Mouse (Mus musculus): Measurements from ENCODE around the gene Kctd14.
"Not testable (repeated sequence)": the region's sequence is repeated elsewhere in the genome, so short reads cannot be mapped to it uniquely, and the experiment has no call there.

The Kctd14 gene

DNA sequence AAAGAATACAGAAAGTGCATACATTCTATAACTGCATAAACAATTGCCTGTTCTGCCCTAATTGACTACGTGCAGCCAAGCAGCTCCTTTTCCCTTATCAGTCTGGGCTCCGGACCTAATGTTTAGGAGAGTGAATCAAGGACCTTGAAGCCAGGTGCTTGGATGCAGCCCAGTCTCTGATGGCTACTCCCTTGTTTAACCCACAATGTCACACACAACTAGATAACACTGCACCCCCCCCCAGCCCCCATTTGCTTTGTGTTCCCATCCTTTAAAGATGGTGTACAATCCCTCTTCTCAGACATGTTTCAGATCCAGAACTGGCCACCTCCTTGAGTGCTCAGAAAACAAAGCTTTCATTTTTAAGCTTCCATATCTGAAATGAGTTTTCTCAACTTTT, at the start of gene Kctd14:
TSS of gene Kctd14 (plus strand) at position 301 of the 400 bp plus-strand sequence.
- not testable (repeated sequence) for DNase-seq (ENCODE audit: low spot score)

DNA sequence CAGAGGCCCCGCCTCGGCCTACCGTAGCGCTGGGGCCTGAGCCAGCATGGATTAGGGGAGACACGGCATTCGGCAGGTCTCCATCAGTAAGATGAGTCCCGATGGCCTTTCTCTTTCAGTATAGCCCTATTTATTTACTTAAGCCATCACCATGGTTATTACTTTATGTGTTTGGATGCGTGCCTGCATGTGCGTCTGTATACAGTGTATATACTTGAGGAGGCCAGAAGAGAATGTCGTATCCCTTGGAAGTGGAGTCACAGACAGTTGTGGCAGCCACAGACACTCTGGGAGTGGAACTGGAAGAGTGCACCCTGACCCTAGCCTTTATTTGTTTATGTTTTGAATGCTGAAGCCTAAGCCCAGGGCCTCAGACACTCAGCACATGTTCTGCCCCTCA, 44.0 kb upstream of the Kctd14 start:
- no peak for DNase-seq (ENCODE audit: low spot score)

DNA sequence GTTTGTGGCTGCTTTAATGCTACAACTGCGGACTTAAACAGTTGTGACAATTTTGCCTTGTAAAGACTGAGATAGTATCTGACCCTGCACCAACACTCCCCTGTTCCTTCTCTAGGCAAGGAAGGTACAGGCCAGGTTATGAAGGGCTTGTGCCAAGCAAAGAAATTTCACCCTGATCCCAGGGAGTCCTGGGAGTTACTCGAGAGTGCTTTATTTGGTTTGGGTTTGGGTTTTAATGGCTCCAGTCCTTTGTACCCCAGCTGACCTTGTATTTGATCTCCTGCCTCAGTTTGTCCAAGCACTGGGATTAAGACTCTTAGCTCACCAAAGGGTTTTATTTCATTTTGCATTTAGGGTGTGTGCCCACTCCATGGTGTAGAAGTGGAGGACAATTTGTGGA, 40.0 kb upstream of the Kctd14 start:
- no peak for DNase-seq (ENCODE audit: low spot score)

DNA sequence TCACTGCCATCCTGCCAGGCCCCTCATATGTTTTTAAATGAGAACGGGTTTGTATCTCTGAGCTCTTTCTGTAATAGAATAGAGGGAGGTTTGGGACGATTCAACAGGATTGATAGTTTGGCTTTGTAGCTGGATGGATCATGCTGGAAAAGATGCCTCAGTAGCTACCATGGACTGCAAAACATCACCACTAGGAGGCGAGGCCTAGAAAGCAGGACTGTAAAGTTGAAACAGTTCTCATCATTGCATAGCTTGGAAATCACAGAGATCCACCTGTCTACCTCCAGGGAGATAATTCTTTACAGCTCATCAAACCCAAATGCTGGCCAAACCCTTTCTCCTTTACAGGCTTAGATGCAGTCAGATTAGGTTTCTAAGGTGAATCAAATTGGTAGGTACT, 39.5 kb upstream of the Kctd14 start:
- no peak for DNase-seq (ENCODE audit: low spot score)

DNA sequence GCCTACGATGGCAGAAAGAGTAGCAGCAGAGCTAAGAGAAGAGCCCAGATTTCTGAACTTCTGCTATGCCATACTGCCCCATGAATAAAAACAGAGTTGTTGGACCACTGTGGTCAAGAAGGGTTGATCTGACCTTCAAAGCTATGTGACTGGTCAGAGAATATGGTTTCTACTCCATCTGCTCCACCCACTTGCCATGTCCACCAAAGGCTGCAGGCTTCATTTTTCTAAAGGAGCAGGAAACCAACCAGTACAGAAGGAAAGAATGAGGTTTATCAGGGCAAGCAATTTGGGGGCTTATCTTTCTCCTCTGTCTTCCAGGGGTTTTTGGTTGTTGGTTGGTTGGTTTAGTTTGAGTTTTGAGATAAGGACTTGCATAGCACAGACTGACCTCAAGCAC, 37.1 kb upstream of the Kctd14 start:
- no peak for DNase-seq (ENCODE audit: low spot score)

DNA sequence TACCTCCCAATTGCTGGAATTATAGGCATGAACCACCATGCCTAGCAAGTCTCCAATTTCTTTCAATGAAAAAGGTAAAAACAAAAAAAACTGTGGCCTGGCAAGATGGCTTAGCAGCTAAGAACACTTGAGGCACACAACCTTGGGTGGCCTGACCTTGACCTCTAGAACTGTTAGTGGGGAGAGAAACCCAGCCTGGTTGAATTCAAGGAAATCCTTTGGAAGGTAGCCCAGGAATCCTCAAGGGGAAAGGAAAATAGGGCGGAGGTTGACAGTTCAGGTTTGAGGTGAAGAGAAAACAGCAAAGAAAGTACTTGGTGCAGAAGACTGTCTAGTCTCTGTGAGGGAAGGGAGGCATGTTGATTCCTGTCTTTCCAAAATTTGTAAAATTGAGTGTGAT, 36.7 kb upstream of the Kctd14 start:
- no peak for DNase-seq (ENCODE audit: low spot score)

DNA sequence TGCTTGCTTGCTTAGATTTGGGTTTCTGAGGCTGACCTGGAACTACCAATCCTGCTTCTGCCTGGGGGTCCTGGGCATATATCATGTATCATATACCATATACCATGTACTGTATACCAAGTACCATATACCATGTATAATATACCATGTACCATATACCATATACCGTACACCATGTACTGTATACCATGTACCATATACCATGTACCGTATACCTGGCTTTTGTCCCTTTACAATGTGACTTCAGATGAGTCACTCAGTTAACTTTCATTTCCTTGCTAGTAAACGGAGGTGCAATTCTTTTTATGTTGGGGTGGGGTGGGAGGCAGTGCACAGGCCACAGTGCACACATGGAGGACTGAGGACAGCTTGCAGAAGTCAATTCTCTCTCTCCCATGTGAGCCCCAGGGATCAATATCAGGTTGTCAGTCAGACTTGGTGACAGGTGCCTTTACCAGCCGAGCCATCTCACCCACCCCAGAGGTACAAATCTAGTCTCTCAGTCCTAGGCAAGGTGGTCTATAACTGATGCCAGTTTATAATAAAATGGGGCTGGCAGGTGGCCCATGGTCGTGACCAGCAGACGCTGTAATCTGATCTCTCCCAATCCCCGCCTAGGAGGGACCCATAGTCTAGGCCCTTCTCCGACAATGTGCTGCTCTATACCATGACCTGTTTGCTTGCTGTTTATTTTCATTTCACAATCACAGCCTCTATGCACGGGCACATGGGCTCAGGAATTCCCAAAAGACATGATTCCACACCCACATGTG, 36.0 kb upstream of the Kctd14 start:
- DNase-seq (ENCODE audit: low spot score), result no peak

DNA sequence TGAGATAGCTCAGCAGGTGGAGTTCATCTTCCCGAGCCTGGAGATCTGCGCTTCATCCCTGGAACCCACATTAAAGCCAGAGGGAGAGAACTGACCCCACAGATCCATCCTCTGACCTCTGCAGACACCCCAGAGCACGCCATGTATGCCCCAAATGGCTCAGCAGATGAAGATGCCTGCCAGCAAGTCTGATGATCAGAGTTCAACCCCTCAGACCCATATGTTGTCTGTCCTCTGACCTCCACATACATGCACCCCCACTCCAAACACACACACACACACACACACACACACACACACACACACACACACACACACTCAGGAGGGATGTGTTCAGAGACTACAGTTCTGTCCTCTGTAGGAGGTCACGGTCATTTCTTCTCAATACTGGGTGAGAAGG, 34.6 kb upstream of the Kctd14 start:
- DNase-seq (ENCODE audit: low spot score), result no peak

DNA sequence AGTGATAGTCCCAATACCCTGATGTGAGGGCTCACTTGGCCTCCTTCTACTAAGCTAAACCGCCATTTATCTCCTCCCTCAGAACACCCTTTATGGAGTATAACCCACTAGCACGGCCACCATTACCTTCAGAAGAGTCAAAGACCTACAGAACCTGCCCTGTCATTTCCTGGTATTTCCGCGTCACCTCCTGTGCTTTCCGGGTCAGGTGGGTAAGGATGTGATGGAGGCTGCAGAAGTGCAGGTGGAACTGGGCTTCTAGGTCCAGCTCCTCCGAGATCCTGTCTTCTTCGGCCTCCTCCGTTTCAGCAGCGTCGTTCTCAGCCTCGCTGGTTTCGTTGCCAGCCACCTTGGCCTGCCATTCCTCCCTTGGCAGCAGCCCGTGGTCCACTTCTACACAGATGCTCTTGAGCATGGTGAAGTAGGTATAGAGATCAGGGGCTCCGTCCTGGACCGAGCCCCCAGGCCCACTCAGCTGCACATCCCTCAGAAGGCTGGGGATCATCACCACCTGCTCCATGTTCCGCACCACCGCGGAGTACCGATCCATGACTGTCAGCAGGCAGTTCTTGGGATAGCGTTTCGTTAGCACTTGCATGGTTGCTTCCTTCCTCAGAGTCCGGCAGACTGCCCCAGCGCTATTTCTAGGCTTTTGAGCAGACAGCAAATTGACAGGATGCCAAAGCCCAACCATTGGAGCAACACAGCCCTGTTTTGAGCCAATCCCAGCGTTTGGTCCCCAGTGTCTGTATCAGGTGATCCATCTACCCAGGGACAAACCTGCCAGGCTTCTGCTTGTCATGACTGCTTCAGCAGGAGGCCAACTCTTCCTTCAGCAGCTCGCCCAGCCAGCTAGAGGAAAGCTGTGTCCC, 34.0 kb upstream of the Kctd14 start, which contains the start of gene Thrsp:
TSS of gene Thrsp (minus strand) at position 825 of the 872 bp plus-strand sequence.
- no peak for DNase-seq (ENCODE audit: low spot score)

DNA sequence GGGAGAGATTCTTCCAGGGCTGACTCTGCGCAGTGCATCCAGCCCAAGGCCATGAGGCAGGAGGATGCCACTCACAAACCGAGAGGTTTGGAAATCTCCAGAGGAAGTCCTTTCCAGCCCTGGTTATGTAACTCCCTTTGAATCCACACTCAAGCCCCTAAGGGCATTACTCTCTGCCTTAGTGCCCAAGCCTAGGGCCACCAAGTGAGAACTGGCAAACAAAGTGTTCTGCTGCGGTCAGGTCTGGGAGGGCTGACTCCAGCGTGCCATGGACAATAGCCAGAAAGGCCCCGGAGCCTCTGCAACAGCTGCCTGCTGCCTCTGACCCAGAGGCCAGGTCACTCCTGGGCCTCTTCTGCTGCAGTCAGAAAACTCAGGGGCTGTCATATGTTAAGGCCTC, 32.4 kb upstream of the Kctd14 start:
- DNase-seq (ENCODE audit: low spot score), result no peak

DNA sequence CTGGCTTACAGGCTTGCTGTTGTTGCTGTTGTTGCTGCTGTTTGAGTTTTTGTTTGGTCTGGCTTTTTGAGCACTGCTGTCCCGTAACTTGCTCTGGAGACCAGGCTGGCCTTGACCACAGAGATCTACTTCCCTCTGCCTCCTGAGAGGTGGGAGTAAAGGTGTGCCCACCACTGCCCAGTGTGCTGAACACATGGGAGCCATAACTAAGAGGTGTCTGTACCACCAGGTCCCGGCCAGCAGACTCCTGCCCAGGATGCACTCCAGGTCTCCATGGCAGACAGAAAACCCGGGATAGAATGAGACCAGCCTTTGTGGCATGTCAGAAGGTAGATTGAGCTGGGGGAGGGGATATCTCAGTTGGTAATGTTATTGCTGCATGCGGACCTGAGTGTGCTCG, 32.0 kb upstream of the Kctd14 start:
- DNase-seq (ENCODE audit: low spot score), result no peak

DNA sequence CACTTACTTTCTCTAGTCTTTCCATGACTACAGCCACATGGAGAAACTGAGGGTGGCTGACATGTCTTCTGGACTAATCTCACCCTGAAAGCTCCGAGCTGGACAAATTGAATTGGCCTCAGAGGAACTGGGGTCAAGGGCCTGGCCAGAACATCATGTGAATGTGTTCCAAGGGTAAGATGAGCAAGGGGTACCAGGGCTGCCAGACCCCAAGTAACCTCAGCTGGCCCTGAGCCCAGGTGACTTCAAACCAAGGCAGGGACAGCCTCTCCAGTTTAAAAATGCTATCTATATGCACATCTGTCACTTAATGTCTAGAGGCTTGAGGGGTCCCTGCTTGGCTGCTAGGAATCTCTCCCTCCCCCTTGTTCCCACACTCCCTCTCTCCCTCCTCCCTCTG, 30.7 kb upstream of the Kctd14 start:
- no peak for DNase-seq (ENCODE audit: low spot score)

DNA sequence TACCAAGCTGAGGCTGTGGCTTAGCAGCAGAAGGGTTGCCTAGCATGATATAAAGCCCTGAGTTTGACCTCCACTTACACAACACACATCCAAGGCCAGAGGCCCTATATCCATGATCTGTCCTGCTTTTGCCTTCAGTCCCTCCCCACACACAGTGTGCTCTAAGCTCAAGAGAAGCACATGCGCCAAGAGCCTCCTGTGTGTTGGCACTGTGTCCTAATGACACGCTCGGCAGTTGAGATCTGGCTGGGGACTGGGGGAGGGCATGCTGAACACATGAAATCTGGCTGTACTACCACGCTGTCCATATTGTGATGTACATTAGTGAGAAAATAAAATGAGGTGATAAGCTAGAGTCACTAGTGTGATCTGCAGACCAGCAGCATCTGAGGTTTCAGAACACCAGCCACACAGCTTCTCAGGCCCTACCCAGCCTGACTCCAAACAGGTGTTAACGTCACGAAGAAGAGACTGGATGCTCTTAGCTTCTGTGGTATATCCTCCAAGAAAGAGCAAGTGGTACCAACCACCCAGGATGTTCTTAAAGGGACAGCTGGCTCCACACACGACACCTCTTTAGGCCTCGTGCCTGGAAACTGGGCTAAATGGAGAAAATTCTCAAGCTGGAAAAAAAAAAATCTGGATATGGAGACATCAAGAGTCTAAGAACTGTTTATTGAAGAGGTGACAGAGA, 30.0 kb upstream of the Kctd14 start:
- DNase-seq (ENCODE audit: low spot score), result no peak

DNA sequence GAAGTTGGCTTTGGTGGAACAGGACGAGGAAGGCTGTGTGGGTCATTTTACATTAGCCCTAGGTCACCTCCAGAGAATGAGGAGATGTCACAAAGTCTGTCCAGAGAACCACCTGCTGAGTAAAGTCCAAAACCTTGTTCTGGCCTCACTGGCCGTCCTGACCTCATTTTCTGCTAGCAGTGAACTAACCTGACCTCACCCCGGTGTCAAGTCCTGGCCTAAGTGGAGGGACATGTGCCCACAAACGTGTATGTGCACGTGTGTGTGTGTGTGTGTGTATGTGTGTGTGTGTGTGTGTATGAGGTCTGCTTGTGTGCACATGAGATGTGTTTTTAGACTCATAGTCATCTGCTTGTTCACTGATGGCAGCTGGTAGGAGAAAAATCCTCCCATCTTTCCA, 27.4 kb upstream of the Kctd14 start:
- DNase-seq (ENCODE audit: low spot score), result no peak

DNA sequence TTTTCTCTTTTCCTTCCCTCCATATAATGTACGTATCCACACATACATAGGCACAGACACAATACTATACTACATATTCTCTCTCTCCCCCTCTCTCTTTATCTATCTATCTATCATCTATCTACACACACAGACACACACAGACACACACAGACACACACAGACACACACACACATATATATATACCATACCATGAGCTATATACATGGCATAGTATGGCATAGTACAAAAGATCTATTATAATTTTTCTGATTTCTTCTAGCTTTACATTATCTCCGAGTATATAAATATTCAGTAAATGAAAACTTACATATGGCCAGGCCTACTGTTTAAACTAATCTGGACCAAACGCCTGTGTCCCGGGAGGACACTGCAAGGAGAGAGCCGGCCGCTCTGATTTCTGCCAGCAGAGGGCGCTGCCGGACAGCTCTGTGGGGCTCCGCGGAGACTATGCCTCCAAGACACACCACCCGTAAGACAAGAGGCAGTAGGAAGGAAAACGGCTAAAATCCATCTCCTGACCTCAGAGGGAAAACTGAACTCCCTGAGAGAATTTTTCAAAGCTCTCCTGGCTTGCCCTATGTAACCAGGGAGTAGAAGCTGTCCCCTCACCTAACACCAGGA, 26.4 kb upstream of the Kctd14 start:
- DNase-seq (ENCODE audit: low spot score), result peak; percentile 69

DNA sequence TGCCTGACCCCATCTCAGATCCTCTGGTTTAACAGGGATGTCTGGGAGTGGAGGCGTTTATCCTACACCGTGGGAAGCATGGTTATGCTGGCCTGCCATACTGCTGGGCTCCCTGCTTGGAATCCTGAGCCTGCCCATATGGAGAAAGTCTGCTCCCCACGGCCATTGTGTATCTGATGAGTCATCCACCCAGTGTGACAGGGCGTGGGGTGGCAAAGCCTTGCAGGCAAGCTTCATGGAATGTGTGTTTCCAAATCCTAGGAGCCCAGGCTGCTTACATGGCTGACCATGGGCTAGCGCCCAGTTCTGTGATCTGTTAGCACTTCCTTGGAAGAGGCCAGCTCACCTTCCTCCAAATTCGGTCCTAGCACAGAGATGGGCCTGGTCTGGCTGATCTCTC, 24.6 kb upstream of the Kctd14 start:
- DNase-seq (ENCODE audit: low spot score), result no peak

DNA sequence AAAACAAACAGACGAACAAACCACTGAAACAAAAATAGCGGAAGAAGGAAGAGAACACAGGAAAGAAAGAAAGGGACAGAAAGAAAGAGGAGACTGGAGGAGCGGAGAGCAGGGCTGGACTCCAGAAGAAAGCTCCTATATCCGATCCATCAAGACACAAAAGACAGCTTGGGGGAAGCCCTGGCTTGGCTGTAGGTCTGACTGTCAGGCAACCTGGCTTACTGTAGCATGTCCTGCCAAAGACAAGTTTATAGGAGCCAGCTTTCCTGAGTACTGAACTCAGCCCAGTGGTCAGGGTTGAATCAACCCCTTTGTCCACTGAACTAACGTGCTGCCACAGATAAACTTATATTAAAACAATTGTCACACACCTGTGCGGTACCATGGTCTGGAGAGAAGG, 23.8 kb upstream of the Kctd14 start:
- DNase-seq (ENCODE audit: low spot score), result no peak

DNA sequence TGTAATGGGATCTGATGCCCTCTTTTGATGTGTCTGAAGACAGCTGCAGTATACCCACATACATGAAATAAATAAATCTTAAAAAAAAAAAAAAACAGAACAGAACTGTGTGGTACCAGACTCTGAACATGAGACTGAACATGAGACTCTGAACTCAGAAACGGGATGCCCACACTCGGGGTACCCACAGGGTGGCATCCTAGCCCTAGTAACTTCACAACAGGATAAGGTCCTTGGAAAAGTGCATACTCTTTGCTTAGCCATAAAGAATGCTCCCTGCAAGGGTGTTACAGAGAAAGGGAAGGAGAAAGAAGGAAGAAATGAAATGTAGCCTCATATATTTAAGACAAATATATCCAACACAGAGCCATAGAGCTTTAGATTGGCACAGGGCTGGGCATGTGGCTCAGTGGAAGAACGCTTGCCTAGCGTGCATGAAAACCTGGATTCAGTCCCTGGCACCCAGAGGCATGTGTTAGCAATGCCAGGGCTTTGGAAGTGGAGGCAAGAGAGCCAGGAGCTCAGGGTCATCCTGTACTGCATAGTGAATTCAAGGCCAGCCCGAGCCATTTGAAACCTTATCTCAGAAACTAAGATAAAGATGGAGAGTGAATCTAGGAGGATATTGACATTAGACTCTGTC, 23.2 kb upstream of the Kctd14 start:
- DNase-seq (ENCODE audit: low spot score), result no peak

DNA sequence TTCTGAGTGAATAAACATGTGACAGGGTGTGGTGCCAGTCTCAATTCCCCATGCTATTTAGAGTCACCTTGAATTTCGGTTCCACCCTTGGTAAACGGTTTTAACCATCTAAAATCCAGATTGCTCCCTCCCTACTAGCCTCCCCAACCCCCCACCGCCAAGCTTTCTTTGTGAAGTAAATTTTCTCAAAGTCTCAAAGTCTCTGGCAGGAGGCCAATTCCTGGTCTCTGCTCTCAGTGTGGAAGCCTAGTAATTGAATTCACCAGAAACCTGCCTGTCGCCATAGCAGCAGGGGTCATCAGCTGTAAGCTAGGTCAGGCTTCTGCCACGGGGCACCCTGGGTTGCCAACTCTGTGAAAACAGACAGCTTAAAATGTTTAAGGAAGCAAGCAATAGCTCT, 21.4 kb upstream of the Kctd14 start:
- no peak for DNase-seq (ENCODE audit: low spot score)

DNA sequence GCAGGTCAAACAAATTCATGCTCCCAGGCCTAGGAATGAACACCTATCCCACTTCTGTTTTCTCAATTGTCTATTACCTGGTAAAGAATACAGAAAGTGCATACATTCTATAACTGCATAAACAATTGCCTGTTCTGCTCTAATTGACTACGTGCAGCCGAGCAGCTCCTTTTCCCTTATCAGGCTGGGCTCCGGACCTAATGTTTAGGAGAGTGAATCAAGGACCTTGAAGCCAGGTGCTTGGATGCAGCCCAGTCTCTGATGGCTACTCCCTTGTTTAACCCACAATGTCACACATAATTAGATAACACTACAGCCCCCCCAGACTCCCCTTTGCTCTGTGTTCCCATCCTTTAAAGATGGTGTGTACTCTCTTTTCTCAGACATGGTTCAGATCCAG, 17.6 kb upstream of the Kctd14 start:
- not testable (repeated sequence) for DNase-seq (ENCODE audit: low spot score)

DNA sequence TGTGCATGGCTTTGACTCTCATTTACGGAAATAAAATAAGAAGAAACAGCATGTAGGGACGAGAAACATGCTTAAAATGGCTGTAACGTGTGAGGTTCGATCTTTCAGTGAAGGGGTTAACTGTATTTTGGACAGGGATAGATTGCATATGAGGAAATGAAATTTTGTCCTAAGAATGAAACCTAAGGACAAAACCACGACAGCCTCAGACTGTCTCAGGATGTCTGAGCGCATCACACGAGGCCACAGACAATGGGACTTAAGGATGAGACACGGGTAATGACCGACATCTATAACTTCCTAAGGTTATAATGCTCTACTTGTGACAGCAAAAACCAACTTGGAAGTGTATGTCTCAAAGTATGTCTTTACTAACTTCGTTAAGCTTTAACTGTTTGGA, 16.6 kb upstream of the Kctd14 start:
- no peak for DNase-seq (ENCODE audit: low spot score)

DNA sequence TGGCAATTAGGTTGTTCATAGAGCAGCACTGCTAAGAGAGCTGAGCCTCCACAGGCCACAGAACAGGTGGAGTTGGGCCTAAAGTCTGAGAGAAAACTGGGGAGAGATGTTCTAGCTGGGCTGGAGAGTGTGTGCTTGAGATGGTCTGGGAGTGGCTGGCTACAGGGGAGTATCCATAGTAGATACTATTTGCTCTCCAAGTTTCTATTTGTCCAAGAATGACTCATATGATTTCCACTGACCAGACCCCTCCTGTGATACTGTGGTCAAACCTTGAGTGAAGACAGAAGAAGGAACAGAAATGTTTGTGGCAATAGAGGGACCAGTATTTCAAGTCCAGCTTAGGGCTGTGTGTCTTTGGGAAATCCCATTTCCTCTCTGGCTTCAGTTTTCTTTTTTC, 12.1 kb upstream of the Kctd14 start:
- DNase-seq (ENCODE audit: low spot score), result no peak

Measured in T-cell, adult 2 months (primary cell).